Comparison of ENCODE assay signal across 20 mouse cellular contexts in genomic region chr3:55087360-55087759, GRCm38 (mm10). TPM values are rescaled to one million over a fixed set of nuclear protein-coding genes. Genes with fewer than 3 reads are reported as not detected.
A peak's percentile ranks its signal among the peaks of the same experiment; 100 is the strongest.
DNase-seq lines count a peak whose midpoint lies in the region; ATAC-seq and TF ChIP-seq lines count a peak whose summit lies in the region.
"Had no signal": no experiment of that assay in that cellular context is flagged by ENCODE, and none has a peak within 500 bp of the region (broad histone marks: within the 10 kb centered on the region; RNA-seq: fewer than 3 reads in every experiment).

No protein-coding gene starts in this region.

- H3K4me3 ChIP-seq in hindbrain, embryonic 14.5 days (replicated peaks; ENCODE audit: low read length) = no peak overlapping the region
- no peak overlapping the region for H3K4me3 ChIP-seq in hindbrain, embryonic 10.5 days
- H3K4me3 ChIP-seq in midbrain, postnatal 0 days (ENCODE audit: low read depth, low read length) = no peak overlapping the region
- no peak overlapping the region for H3K4me3 ChIP-seq in midbrain, embryonic 10.5 days
- H3K4me3 ChIP-seq in stomach, postnatal 0 days (ENCODE audit: low read depth, low read length) = no peak overlapping the region
- H3K4me3 ChIP-seq: embryonic facial prominence, embryonic 12.5 days; heart, embryonic 12.5 days; liver, embryonic 12.5 days; stomach, embryonic 15.5 days had no signal

- H3K36me3 ChIP-seq in hindbrain, embryonic 14.5 days (replicated peaks; ENCODE audit: control insufficient read depth, insufficient read depth) = no peaks in the 10 kb centered on the region
- no peaks in the 10 kb centered on the region for H3K36me3 ChIP-seq in hindbrain, embryonic 10.5 days
- H3K36me3 ChIP-seq in midbrain, postnatal 0 days (ENCODE audit: insufficient read depth, low read length) = no peaks in the 10 kb centered on the region
- no peaks in the 10 kb centered on the region for H3K36me3 ChIP-seq in midbrain, embryonic 10.5 days
- no peaks in the 10 kb centered on the region for H3K36me3 ChIP-seq in stomach, postnatal 0 days (ENCODE audit: control insufficient read depth, insufficient read depth, low read length)
- H3K36me3 ChIP-seq: embryonic facial prominence, embryonic 12.5 days; heart, embryonic 12.5 days; liver, embryonic 12.5 days; stomach, embryonic 15.5 days had no signal

- H3K9me3 ChIP-seq in hindbrain, embryonic 14.5 days (ENCODE audit: control insufficient read depth, low read length) = no peaks in the 10 kb centered on the region
- no peaks in the 10 kb centered on the region for H3K9me3 ChIP-seq in hindbrain, embryonic 10.5 days
- H3K9me3 ChIP-seq in midbrain, postnatal 0 days (ENCODE audit: low read length) = no peaks in the 10 kb centered on the region
- H3K9me3 ChIP-seq in midbrain, embryonic 10.5 days (replicated peaks) = no peaks in the 10 kb centered on the region
- no peaks in the 10 kb centered on the region for H3K9me3 ChIP-seq in stomach, postnatal 0 days (ENCODE audit: control insufficient read depth, low read length)
- H3K9me3 ChIP-seq: embryonic facial prominence, embryonic 12.5 days; heart, embryonic 12.5 days; liver, embryonic 12.5 days; stomach, embryonic 15.5 days had no signal

- no peak for TF ChIP-seq EP300 in stomach, postnatal 0 days (optimal IDR thresholded peaks at IDR 0.05)

- 59% methylated on average over 4 of the region's 4 CpGs for WGBS in hindbrain, embryonic 14.5 days
- 72% methylated on average over 4 of the region's 4 CpGs for WGBS in hindbrain, embryonic 10.5 days
- WGBS in midbrain, postnatal 0 days = 60% methylated on average over 4 of the region's 4 CpGs
- 74% methylated on average over 4 of the region's 4 CpGs for WGBS in midbrain, embryonic 10.5 days
- WGBS in stomach, postnatal 0 days = 56% methylated on average over 4 of the region's 4 CpGs

- ATAC-seq in hindbrain, embryonic 14.5 days (ENCODE audit: low FRiP score) = no peak
- no peak for ATAC-seq in midbrain, postnatal 0 days (ENCODE audit: low FRiP score)
- no peak for ATAC-seq in stomach, postnatal 0 days (ENCODE audit: low FRiP score, low TSS enrichment)
- ATAC-seq: hindbrain, embryonic 16.5 days; liver, embryonic 12.5 days; midbrain, embryonic 16.5 days had no signal

- no peak overlapping the region for H3K9ac ChIP-seq in hindbrain, embryonic 14.5 days
- H3K9ac ChIP-seq in midbrain, postnatal 0 days (replicated peaks; ENCODE audit: low read length, poor library complexity, severe bottlenecking) = no peak overlapping the region
- no peak overlapping the region for H3K9ac ChIP-seq in stomach, postnatal 0 days (ENCODE audit: low read length)
- H3K9ac ChIP-seq: embryonic facial prominence, embryonic 12.5 days; heart, embryonic 12.5 days; liver, embryonic 12.5 days; stomach, embryonic 15.5 days had no signal

- no peak overlapping the region for H3K4me2 ChIP-seq in hindbrain, embryonic 14.5 days (replicated peaks)
- no peak overlapping the region for H3K4me2 ChIP-seq in midbrain, postnatal 0 days (ENCODE audit: low read depth, low read length, poor library complexity, severe bottlenecking)
- H3K4me2 ChIP-seq in stomach, postnatal 0 days (replicated peaks; ENCODE audit: low read depth) = no peak overlapping the region
- H3K4me2 ChIP-seq: embryonic facial prominence, embryonic 12.5 days; heart, embryonic 12.5 days; liver, embryonic 12.5 days; stomach, embryonic 15.5 days had no signal

- TF ChIP-seq CTCF in midbrain, postnatal 0 days (IDR thresholded peaks at IDR 0.05) = peak; percentile 70
- peak; percentile 48 for TF ChIP-seq CTCF in stomach, postnatal 0 days (IDR thresholded peaks at IDR 0.05; ENCODE audit: low read depth)

- H3K4me1 ChIP-seq in hindbrain, embryonic 14.5 days (replicated peaks; ENCODE audit: control insufficient read depth, insufficient read depth, low read length) = no peaks in the 10 kb centered on the region
- H3K4me1 ChIP-seq in hindbrain, embryonic 10.5 days (replicated peaks) = no peaks in the 10 kb centered on the region
- H3K4me1 ChIP-seq in midbrain, postnatal 0 days (ENCODE audit: insufficient read depth, low read length) = no peaks in the 10 kb centered on the region
- no peaks in the 10 kb centered on the region for H3K4me1 ChIP-seq in midbrain, embryonic 10.5 days
- no peaks in the 10 kb centered on the region for H3K4me1 ChIP-seq in stomach, postnatal 0 days (replicated peaks; ENCODE audit: control insufficient read depth, insufficient read depth)
- H3K4me1 ChIP-seq: embryonic facial prominence, embryonic 12.5 days; liver, embryonic 12.5 days; stomach, embryonic 15.5 days had no signal

- H3K27ac ChIP-seq in hindbrain, embryonic 14.5 days = no peak overlapping the region
- H3K27ac ChIP-seq in hindbrain, embryonic 10.5 days = no peak overlapping the region
- no peak overlapping the region for H3K27ac ChIP-seq in midbrain, postnatal 0 days (ENCODE audit: low read depth, low read length)
- no peak overlapping the region for H3K27ac ChIP-seq in midbrain, embryonic 10.5 days (replicated peaks)
- H3K27ac ChIP-seq in stomach, postnatal 0 days (replicated peaks) = no peak overlapping the region
- H3K27ac ChIP-seq: embryonic facial prominence, embryonic 12.5 days; liver, embryonic 12.5 days; stomach, embryonic 15.5 days had no signal

- H3K27me3 ChIP-seq in hindbrain, embryonic 14.5 days (ENCODE audit: control insufficient read depth, insufficient read depth, low read length) = no peaks in the 10 kb centered on the region
- H3K27me3 ChIP-seq in hindbrain, embryonic 10.5 days (ENCODE audit: insufficient read depth, poor library complexity, severe bottlenecking) = no peaks in the 10 kb centered on the region
- H3K27me3 ChIP-seq in midbrain, postnatal 0 days (ENCODE audit: insufficient read depth, low read length) = no peaks in the 10 kb centered on the region
- H3K27me3 ChIP-seq in midbrain, embryonic 10.5 days (ENCODE audit: low read depth, poor library complexity, severe bottlenecking) = no peaks in the 10 kb centered on the region
- no peaks in the 10 kb centered on the region for H3K27me3 ChIP-seq in stomach, postnatal 0 days (ENCODE audit: control insufficient read depth, insufficient read depth, low read length)
- H3K27me3 ChIP-seq: embryonic facial prominence, embryonic 12.5 days; heart, embryonic 12.5 days; liver, embryonic 12.5 days; stomach, embryonic 15.5 days had no signal

- peak; percentile 48 for DNase-seq in hindbrain, embryonic 14.5 days (ENCODE audit: low spot score)
- DNase-seq in hindbrain, embryonic 10.5 days (ENCODE audit: low spot score) = no peak
- peak; percentile 43 for DNase-seq in midbrain, postnatal 0 days (ENCODE audit: low spot score)
- no peak for DNase-seq in midbrain, embryonic 10.5 days (ENCODE audit: low spot score)
- peak; percentile 40 for DNase-seq in NIH3T3 (ENCODE audit: low read depth)
- no peak for DNase-seq in stomach, postnatal 0 days (ENCODE audit: low spot score)
- DNase-seq in layer of hippocampus, postnatal 25 days (ENCODE audit: extremely low spot score in 1 of 2, low spot score in 1 of 2) = no peak
- DNase-seq: cerebellum, adult 9-11 months; kidney, postnatal 25 days; lung, postnatal 36 days; right cerebral cortex, postnatal 4 days; thymus, postnatal 4 days had no signal

RNA-seq across cellular contexts. Expression of gene Spg20, which starts 24.5 kb away (rescaled TPM):
- 16.2 and 19.5 TPM in 2 replicates for polyA plus RNA-seq in hindbrain, embryonic 14.5 days (2014; fragmentation: Nextera tagmentation; extraction: Ambion mirVana)
- 41.5 and 55.9 TPM in 2 replicates for polyA plus RNA-seq in hindbrain, embryonic 10.5 days (2016; fragmentation: Nextera tagmentation; extraction: Ambion mirVana)
- 13.4 and 15.5 TPM in 2 replicates for total RNA-seq in midbrain, postnatal 0 days (2014; rRNA removed)
- polyA plus RNA-seq in midbrain, postnatal 0 days (2015; fragmentation: Nextera tagmentation; extraction: Ambion mirVana) = 8.3 and 9.3 TPM in 2 replicates
- 50.5 and 51.6 TPM in 2 replicates for polyA plus RNA-seq in midbrain, embryonic 10.5 days (2016; fragmentation: Nextera tagmentation; extraction: Ambion mirVana)
- 14.4 and 16.1 TPM in 2 replicates for polyA plus RNA-seq in stomach, postnatal 0 days (2015; fragmentation: Nextera tagmentation; extraction: Ambion mirVana)
- total RNA-seq in layer of hippocampus, postnatal 25 days (2021) = 10 to 100 TPM; 31.9 to 33.1 TPM

RNA-seq across cellular contexts. Expression of gene Ccna1, which starts 32.1 kb away (rescaled TPM):
- polyA plus RNA-seq in hindbrain, embryonic 14.5 days (2014; fragmentation: Nextera tagmentation; extraction: Ambion mirVana) = 1.5 and 1.7 TPM in 2 replicates
- polyA plus RNA-seq in hindbrain, embryonic 10.5 days (2016; fragmentation: Nextera tagmentation; extraction: Ambion mirVana) = 2.1 and 2.9 TPM in 2 replicates
- 1.2 and 3.6 TPM in 2 replicates for total RNA-seq in midbrain, postnatal 0 days (2014; rRNA removed)
- polyA plus RNA-seq in midbrain, postnatal 0 days (2015; fragmentation: Nextera tagmentation; extraction: Ambion mirVana) = 2.6 and 2.9 TPM in 2 replicates
- 1.7 and 3.1 TPM in 2 replicates for polyA plus RNA-seq in midbrain, embryonic 10.5 days (2016; fragmentation: Nextera tagmentation; extraction: Ambion mirVana)
- 0.32 and 0.67 TPM in 2 replicates for polyA plus RNA-seq in stomach, postnatal 0 days (2015; fragmentation: Nextera tagmentation; extraction: Ambion mirVana)
- 1 to 10 TPM; 2.0 to 3.1 TPM for total RNA-seq in layer of hippocampus, postnatal 25 days (2021)
- total RNA-seq: gastrocnemius, adult 8-10 months; neutrophil, adult 5-6 weeks had no signal

RNA-seq across cellular contexts. Expression of gene Ccdc169, which starts 49.8 kb away (rescaled TPM):
- polyA plus RNA-seq in hindbrain, embryonic 14.5 days (2014; fragmentation: Nextera tagmentation; extraction: Ambion mirVana) = 0.30 TPM in 1 of 2 replicates, not detected in the other
- 0.06 and 0.10 TPM in 2 replicates for polyA plus RNA-seq in hindbrain, embryonic 10.5 days (2016; fragmentation: Nextera tagmentation; extraction: Ambion mirVana)
- 0.05 and 2.2 TPM in 2 replicates for total RNA-seq in midbrain, postnatal 0 days (2014; rRNA removed)
- 0.11 and 0.16 TPM in 2 replicates for polyA plus RNA-seq in midbrain, postnatal 0 days (2015; fragmentation: Nextera tagmentation; extraction: Ambion mirVana)
- 0.10 and 0.25 TPM in 2 replicates for polyA plus RNA-seq in midbrain, embryonic 10.5 days (2016; fragmentation: Nextera tagmentation; extraction: Ambion mirVana)
- polyA plus RNA-seq in stomach, postnatal 0 days (2015; fragmentation: Nextera tagmentation; extraction: Ambion mirVana) = 0.05 TPM in 1 of 2 replicates, not detected in the other
- under 1 TPM; 0.17 to 0.28 TPM for total RNA-seq in layer of hippocampus, postnatal 25 days (2021)
- total RNA-seq: gastrocnemius, adult 8-10 months; neutrophil, adult 5-6 weeks had no signal
- polyA plus RNA-seq: liver, embryonic 12.5 days had no signal

Comparison
In these comparisons a context has a peak if more than half of its experiments do, and no peak if none do; other contexts are left out.
1. DNase-seq: peak in hindbrain, embryonic 14.5 days (single experiment), midbrain, postnatal 0 days (single experiment) and NIH3T3 (single experiment); none in hindbrain, embryonic 10.5 days (single experiment), midbrain, embryonic 10.5 days (single experiment), stomach, postnatal 0 days (single experiment) and layer of hippocampus, postnatal 25 days (0 of 2).